Mouse (Mus musculus) heart, postnatal 10 days (tissue): ENCODE results near the gene Wfdc2. TPM values are rescaled to one million over a fixed set of nuclear protein-coding genes. Genes with fewer than 3 reads are reported as not detected.
"Not testable (repeated sequence)": the region's sequence is repeated elsewhere in the genome, so short reads cannot be mapped to it uniquely, and the experiment has no call there.

Experiments used
- DNase-seq, 2 experiments: peaks; one replicate each; pipeline ENCODE4 v3.0.0; 2021
- intact Hi-C: fragments of 180-260 bp; cut with DNase I; formaldehyde crosslinking; loops from one replicate; pipeline ENCODE4 v1.15.1; 2025
- total RNA-seq, 2 experiments: library from RNA; stranded (reverse); gene quantifications; 2 replicates each; pipeline ENCODE4 v1.2.3; 2021

The Wfdc2 gene
- total RNA-seq, 2 experiments from 2014 or later = 0.84 to 1.0 TPM

DNA sequence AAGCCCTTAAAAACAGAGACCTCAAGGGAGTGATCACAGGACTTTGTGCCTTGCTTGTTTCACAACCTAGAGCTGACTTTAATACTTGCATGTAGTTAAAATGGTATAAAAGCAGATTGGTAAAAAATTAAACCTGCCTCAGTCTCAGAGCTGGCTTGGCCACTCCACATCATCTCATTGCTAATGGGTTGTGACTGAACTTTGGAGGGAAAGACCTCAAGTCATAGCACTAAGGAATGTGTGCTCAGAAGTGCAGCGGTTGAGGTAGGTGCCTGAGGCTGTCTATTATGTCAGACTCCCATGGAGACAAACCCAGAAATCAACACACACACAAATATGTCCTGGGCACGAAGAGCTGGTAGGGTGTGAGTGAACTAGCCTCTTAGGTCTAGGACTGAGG lies 18.5 kb upstream of the Wfdc2 start:
- no peak for DNase-seq
- intact Hi-C loops = no loop called here

DNA sequence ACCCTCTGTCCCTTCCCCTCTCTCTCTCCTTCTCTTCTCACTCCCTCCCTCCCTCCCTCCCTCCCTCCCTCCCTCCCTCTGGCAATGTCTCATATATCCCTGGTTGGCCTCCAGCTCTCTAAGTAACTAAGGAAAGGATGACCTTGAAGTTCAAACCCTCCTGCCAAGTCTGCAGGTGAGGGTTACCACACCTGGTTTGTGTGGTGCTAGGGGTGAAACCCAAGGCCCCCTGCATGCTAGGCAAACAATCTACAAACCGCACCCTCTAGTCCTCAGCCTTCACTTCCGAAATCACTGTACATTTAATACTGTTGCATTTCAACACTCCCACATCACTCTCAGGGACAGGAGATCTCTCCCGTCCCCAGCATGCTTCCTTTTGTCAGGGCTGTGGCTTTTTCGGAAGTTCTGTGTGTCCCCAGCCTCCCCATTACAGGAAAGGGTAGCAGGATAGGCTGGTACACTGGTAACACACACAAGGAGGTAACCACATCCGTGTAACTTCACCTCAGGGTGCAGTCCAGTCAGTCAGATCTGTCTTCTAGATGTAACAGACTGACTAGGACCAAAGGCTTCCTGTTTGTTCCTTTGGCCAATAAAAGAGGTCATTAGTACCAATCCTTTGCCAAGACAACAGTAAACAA lies 17.6 kb upstream of the Wfdc2 start:
- intact Hi-C loops = no loop called here
- no peak for DNase-seq

DNA sequence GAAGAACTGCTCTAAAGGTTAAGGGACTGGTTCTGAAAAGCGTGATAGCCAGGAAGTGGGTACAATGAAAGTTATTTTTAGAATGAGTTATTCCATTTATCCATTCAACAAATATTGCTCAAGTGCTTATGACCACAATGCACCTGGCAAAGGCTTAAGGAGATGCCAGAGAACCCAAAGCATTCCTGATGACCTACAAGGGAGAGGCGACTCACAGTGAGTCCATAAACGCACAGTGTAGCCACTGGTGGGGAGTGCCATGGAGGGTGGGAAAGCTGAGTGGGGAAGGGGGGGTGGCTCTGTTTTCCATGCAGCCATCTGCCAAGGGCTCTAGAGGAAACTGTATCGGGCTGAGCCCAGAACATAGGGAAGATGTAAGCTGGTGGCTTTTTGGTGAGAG lies 12.9 kb upstream of the Wfdc2 start:
- intact Hi-C loops = no loop called here
- no peak for DNase-seq

DNA sequence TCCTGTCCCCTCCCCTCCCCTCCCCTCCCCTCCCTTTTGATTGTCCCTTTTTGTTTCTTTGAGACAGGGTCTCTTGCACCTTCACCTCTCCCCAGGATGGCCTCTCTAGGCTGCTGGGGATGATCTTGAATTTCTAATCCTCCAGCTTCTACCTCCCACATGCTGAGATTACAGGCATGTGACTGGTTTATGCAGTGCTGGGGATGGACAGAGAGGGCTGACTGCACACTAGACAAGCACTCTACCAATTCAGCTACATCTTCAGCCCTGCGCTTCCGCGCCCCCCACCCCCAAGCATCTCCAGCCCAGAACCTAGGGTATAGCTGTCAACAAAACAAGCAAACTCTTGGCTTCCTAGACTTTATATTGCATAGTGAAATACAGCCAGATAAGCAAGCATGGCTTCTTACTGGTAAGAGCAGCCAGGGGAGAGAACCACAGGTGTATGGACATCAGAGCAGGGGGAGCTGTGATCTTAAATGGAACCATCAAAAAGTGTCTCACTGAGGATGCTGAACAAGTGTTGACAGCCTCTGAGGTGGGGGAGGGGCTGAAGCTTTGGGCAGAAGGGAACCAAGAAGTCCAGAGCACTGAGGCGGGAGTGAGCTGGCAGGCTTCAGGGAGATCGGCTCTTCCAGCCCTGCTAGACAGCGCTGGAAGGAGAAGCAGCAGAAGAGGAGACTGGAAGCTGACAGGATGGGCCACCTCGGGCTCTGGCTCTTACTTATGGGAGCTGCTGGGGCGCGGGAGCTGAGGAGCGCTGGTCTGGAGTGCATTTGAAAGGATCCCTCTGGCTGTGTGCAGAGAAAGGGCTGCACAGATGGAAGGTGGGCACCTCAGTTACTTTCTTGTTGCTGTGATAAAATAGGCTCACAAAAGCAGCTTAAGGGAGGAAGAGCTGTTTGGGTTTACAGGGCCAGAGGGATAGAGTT lies 12.0 kb upstream of the Wfdc2 start:
- intact Hi-C loops = no loop called here
- no peak for DNase-seq

DNA sequence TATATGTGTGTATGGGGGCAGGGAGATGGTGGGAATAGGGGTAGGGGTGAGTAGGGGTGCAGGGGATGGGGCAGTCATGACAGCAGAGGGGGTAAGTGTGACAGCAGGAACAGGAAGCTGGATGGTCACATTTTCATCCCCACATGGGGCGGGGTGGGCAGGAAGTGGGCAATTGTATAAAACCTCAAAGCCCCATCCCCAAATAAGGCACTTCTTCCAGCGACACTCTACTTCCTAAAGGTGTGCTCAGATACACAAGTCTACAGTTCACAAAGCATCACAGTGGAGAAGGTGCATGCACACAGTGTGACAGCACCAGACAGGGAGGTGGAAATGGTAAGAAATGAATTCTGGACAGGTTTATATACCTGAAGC lies 11.3 kb upstream of the Wfdc2 start:
- intact Hi-C loops = no loop called here
- no peak for DNase-seq

DNA sequence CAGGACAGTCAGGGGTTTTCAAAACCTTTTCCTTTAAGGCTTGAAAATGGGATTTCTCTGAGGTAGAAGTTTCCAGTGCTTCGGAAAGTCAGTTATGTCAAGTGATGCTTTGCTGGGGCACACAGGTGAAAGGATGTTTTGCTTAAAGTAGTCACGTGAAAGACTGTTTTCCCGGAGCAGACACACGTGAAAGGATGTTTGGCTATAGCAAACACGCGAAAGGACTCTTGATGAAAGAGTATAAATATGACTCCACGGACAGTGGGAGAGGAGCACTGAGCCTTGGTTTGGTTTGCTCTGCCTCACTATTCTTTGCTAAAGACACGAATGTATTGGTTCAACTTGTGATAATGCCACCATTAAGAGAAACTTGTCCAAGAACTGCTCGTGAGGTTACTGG lies 10.7 kb upstream of the Wfdc2 start:
- intact Hi-C loops = no loop called here
- no peak for DNase-seq

DNA sequence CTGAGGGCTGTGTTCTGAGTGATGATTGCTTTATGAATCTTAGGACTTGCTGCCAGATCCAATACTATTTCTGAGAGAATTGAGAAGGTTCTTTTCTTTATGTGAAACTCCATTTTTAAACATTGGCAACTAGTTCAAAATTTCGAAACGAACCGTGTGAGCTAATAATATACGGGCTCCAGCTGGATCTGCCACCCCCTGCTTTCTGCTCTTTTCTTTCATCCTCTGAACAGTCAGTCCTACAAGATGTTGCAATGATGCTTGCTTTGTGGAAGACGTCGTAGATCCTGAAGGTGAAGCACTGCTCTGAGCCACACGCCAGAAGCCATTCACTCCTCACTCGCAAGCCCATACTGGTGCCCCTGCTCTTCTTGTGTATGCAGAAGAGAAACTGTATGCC lies 3.8 kb upstream of the Wfdc2 start:
- DNase-seq = no peak
- intact Hi-C loops = no loop called here

DNA sequence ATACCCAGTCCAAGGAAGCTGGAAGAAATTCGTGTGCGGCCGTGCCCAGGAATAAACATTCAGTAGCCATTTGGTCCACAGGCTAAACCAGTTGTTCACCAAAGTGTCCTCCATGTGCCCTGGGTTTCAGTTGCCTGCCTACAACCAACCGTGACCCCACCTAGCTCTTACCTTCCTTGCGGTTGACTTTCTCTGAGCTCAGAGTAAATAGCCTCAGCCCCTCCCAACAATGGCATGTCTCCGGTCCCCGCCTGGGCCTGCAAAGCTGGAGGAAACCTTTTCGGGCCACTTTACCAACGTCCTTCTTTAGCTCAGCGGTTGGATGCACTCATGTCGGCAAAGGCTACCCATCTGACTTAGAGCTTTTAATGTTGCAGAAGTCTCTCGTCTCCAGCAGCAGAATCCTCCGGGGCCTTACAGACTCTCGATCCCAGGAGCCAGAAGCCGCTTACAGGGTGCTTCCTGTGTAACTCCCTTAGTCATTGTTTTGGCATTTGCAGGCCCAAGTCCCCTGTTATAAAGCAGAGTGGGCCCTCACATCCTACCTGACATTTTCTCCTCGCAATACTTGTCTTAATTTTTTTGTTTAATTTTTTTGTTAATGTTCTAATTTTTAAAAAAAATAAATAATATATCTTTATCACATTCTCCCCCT lies 3.1 kb upstream of the Wfdc2 start:
- DNase-seq = no peak
- intact Hi-C loops = no loop called here

DNA sequence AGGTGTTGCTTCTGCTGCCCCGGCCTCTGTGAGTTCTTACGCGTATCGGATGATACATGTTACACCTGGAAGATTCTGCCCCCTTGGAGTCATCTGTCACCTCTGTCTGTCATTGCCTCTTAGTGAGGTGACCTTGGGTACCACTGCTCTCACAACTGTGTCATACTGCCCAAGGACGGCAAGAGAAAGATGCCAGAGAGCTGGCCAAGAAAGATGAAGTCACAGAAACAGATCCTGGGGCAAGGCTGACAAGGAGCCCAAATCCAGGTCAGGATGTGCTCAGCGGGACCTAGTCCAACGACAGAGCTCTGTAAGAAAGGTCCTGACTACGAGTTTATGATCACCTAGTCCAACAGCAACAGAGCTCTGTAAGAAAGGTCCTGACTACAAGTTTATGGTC lies 2.1 kb upstream of the Wfdc2 start:
- intact Hi-C loops = no loop called here
- no peak for DNase-seq

DNA sequence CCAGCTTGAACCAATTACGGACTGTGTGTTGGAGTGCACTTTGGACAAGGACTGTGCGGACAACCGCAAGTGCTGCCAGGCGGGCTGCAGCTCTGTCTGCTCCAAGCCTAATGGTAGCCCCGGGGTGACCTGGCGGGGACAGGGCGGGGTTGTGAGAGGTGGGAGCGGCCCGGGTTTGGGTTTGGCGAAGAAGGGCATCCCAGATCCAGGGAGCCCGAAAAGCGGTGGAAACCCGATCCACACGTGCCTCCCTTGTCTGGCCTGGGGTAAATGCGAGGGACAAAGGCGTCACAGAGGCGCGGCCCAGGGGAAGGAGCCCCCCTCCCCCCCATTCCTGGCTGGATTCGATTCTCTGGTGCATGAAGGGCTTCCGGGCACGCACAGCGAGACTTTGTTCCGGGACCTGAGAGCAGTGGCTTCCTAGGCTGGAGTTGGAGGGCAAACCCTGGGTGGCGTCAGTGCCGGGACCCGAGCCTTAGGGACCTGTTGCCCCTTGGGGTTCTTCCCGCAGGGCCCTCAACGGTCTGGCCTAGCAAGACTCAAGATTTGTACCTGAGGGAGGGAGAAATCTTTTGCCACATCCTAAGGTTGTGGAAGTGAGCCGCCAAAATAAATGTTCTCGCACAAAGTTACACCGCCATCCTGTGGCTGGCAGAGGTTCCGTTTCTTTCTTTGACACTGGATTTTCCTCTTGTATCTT lies 1.3 kb downstream of the Wfdc2 start:
- intact Hi-C loops = no loop called here
- peak; percentile 25 to 46 for DNase-seq

DNA sequence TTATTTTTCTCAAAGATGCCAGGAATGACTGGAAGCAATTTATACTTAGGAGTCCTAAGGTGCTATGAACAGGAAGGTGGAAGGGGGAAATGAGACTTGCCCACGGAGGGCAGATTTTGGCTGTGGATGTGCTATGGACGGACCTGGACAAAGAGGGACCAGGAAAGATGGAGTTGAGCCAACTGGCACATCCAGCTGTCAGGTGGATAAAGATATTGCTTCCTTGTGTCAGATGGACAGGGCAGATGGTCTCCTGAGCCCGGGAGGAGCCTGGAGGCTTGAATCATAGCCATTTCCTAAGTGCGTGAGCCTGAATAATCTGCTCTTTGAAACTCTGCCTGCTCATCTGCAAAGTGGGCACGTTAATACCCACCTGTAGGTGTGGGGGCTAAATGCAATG lies 2.1 kb downstream of the Wfdc2 start:
- intact Hi-C loops = no loop called here
- no peak for DNase-seq

DNA sequence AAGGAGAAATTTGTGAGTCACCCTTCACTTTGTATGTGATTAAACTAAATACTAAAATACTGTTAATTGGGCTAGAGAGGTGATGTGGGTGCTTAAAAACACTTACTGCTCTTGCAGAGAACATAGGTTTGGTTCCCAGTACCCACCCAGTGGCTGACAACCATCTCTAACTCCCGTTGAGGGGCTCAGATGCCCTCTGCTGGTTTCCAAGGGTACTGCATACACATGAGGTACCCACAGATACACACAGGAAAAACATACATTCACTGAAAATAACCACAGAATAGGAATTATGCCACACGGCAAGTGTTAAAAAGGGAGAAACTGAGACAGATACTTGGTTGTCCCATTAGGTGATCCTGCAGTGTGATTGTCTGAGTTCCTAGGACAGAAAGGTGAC lies 4.8 kb downstream of the Wfdc2 start:
- DNase-seq = no peak
- intact Hi-C loops = no loop called here

DNA sequence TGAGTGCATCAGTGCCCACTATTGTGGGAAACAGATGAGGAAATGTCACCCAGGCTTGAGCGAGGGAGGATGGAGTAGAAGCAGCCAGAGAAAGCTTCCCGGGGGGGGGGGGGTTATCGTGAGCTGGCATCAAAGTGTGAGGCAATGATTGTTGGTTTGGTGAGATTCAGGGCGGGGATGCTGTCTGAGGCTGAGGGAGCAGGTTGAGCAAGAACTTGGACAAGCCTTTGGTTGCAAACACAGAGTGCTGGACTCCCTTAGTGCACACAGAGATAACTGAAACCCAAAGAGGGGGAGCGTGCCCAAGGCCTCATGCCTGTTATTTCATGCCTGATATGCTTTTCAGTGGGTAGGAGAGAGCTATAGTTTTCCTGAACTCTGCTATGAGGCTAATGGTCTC lies 5.2 kb downstream of the Wfdc2 start:
- intact Hi-C loops = no loop called here

DNA sequence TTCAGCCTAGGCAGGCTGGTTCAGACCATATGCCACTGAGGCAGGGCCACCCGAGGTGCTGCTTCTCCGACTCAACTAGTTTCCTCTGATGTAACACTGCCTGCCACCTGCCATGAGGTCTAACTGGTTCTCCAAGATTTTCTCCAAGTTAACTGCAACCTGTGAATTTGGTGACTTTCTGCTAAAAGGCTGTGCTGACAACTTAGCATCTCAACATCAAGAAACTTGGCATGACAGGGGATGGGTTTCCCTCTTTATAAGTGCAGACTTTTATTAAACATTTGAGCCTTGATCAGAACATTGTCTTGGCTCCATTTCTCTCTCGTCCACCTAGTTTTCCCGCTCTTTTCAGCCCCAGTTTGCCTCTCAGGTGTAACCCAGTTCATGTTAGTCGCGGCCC lies 11.1 kb downstream of the Wfdc2 start, which contains the start of gene Spint3:
Spint3 (minus strand) TSS at position 101 of the 400 bp plus-strand sequence.
- intact Hi-C loops = not testable (repeated sequence)

More for the DNA sequence above, 5.2 kb downstream of the Wfdc2 start:
- DNase-seq = no peak

DNA sequence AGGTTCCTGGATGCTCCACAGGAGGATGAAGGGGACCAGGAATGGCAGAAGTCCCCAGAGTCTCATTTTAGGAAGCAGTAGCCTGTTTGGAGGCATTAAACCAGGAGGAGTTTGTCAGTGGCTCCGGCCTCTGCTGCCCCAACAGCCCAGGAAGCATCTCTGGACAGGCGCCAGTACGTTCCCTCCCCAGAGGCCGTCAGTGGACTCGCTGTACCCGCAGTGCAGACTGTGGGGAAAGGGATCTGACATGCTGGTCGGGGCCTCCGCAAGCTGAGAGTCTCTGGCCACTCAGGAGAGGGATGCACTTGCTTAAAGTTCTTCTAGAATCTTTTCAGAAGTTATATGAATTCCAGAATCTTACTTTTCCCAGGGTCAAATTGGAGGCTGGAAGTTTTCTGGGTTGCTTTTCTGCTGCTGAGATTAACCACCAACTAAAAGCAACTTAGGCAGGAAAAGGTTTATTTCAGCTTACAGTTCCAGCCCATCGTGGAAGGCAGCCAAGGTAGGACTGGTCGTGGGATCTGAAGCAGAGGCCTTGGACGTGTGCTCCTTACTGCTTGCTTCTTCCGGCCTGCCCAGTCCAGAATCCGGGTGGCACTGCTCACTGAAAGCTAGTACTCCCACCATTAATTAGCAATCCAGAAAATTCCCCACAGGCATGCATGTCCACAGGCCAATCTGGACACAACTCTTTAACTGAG lies 23.0 kb downstream of the Wfdc2 start, which contains the start of gene Wfdc6a:
Wfdc6a (minus strand) TSS at position 423 of the 701 bp plus-strand sequence.
- intact Hi-C loops = not testable (repeated sequence)
- peak; percentile 22 to 29 for DNase-seq

More for the DNA sequence above, 11.1 kb downstream of the Wfdc2 start, which contains the start of gene Spint3:
- not testable (repeated sequence) for DNase-seq

DNA sequence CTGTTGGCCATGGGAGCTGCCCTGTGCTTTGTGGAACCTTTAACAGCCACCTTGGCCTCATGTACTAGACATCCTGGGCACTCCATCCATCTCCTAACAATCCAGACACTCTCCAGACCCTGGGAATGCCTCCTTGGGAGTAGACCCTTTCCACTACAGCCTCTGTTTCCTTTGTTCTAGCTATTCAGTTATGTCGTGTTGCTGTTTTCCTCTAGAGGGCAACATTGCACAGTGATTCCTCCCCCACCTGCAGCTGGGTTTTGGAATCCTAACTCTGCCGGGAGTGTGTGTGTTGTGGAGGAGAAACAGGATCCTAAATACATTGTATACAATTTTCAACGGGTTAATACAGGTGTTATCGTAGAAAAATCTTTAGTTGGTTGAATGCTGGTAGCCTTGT lies 29.8 kb downstream of the Wfdc2 start:
- DNase-seq = peak; percentile 36 to 49
- intact Hi-C loops = loop anchor here (1.0 to 5.0 kb wide), 3 partner anchors 85 to 200 kb away; no protein-coding TSS in a partner anchor

DNA sequence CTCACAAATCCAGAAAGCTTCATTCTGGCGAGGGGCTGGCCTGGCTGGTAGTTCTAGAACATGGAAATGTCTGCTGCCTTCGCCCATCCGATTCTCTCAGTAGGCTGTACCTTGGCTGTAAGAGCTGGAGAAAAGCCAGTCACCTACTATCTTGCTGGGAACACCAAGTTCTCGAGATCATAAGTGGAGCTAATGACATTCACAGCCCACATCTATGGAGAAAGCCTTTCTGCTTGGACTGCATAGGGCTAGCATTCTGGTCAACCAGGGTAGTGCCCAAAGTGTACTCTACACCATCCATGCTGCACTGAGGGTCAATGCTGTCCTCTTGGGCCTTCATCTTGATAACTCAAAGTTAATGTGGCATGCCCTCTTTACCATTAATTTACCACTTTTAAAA lies 31.3 kb downstream of the Wfdc2 start, which contains the start of gene Eppin:
Eppin (minus strand) TSS at position 101 of the 400 bp plus-strand sequence.
- no peak for DNase-seq
- intact Hi-C loops = loop anchor here (5.0 kb wide), 2 partner anchors 84 to 199 kb away; no protein-coding TSS in a partner anchor

DNA sequence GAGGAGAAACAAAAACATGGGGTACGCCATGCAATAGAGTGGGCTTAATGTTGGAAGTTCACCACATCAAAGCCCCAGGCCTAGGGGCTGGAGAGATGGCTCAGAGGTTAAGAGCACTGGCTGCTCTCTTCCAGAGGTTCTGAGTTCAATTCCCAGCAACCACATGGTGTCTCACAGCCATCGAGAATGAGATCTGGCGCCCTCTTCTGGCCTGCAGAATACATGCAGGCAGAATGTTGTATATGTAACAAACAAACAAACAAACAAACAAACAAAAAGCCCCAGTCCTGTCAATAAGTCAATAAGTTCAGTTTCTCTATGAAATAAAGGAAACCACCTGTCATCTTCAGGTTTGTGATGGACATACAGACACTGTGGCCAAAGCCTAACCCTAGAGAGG lies 38.0 kb downstream of the Wfdc2 start:
- DNase-seq = no peak
- intact Hi-C loops = no loop called here

DNA sequence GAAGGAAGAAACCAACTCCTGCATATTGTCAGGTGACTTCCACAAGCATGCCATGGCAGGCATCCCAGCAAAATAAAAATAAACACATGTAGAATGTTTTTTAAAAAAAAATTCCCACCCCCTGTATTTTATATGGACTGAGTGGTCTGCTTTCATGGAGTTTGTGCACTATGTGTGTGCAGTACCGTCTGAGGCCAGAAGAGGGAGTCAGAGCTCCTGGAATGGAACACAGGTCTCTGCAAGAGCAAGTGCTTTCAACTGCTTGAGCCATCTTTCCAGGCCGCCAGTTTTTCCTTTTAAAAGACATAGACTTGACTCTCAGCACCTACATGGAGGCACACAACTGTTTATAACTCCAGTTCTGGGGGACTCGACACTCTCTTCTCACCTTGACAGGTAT lies 41.3 kb downstream of the Wfdc2 start:
- DNase-seq = no peak
- intact Hi-C loops = no loop called here

DNA sequence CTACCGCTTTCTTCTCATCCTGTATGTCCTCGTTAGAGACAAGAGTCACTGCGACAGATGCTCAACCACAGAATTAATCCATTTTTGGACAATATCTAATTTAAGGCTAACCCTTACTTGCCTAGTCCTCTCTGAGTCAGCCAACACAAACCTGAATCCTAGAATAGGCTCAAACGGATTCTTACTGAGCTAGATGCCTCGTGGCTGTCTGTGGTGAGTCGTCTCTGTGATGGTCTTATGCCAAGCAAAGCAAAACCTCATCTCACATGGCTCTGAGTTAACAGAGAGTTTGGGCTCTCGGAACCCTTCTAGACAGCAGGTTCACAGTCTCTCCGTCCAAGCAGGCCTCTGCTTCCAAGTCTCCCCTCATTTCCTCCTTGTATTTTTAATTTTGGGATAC lies 42.2 kb downstream of the Wfdc2 start:
- intact Hi-C loops = no loop called here
- no peak for DNase-seq
